Mouse (Mus musculus): Measurements from ENCODE around the gene Nek4. TPM values are rescaled to one million over a fixed set of nuclear protein-coding genes. Genes with fewer than 3 reads are reported as not detected.

The Nek4 gene
- polyA plus RNA-seq (2017; shearing (Covaris generic)), result 11.8 TPM

GRCm38 (mm10) chr14:30951154-30951825, at the start of gene Nek4:
Gene Nek4 (plus strand): TSS chr14:30951377.

GRCm38 (mm10) chr14:30923375-30924105, 27.6 kb upstream of the Nek4 start, which contains the start of gene Itih3:
Gene Itih3 (minus strand): TSS chr14:30923760.

GRCm38 (mm10) chr14:30943038-30943437, 8.1 kb upstream of the Nek4 start, which contains the start of gene Itih1:
Gene Itih1 (minus strand): TSS chr14:30943289.

GRCm38 (mm10) chr14:31001307-31002205, 50.4 kb downstream of the Nek4 start, which contains the start of the genes Glt8d1 and Spcs1:
Gene Glt8d1 (plus strand): TSS chr14:31001400.
Gene Spcs1 (minus strand): TSS chr14:31001672.

GRCm38 (mm10) chr14:31018860-31019291, 67.7 kb downstream of the Nek4 start, which contains the start of the genes Pbrm1 and Gnl3:
Gene Pbrm1 (plus strand): TSS chr14:31019138.
Gene Gnl3 (minus strand): TSS chr14:31019152.

Other genes starting within 250 kb of the Nek4 start
- 15.9 TPM for gene Sfmbt1, start 236.5 kb upstream of the Nek4 start, polyA plus RNA-seq (2017; shearing (Covaris generic))
- 5.2 TPM for gene Tmem110, start 125.8 kb upstream of the Nek4 start, polyA plus RNA-seq (2017; shearing (Covaris generic))
- 0.39 TPM for gene Mustn1, start 72.2 kb upstream of the Nek4 start, polyA plus RNA-seq (2017; shearing (Covaris generic))
- gene Itih4, start 64.9 kb upstream of the Nek4 start, polyA plus RNA-seq (2017; shearing (Covaris generic)), result not detected
- gene Itih3, start 27.6 kb upstream of the Nek4 start, polyA plus RNA-seq (2017; shearing (Covaris generic)), result not detected
- gene Itih1, start 8.1 kb upstream of the Nek4 start, polyA plus RNA-seq (2017; shearing (Covaris generic)), result not detected
- gene Glt8d1, start 50.0 kb downstream of the Nek4 start, polyA plus RNA-seq (2017; shearing (Covaris generic)), result 9.1 TPM
- 339 TPM for gene Spcs1, start 50.3 kb downstream of the Nek4 start, polyA plus RNA-seq (2017; shearing (Covaris generic))
- gene Pbrm1, start 67.8 kb downstream of the Nek4 start, polyA plus RNA-seq (2017; shearing (Covaris generic)), result 52.6 TPM
- 77.3 TPM for gene Gnl3, start 67.8 kb downstream of the Nek4 start, polyA plus RNA-seq (2017; shearing (Covaris generic))
- gene Smim4, start 177.6 kb downstream of the Nek4 start, polyA plus RNA-seq (2017; shearing (Covaris generic)), result 60.7 TPM
- 0.45 TPM for gene Nt5dc2, start 179.7 kb downstream of the Nek4 start, polyA plus RNA-seq (2017; shearing (Covaris generic))
- gene Stab1, start 217.3 kb downstream of the Nek4 start, polyA plus RNA-seq (2017; shearing (Covaris generic)), result 3.5 TPM

Data from inflammation-experienced regulatory T-cells, adult 16 weeks (primary cell).